Mouse (Mus musculus) layer of hippocampus, adult 2 months (tissue): ENCODE data around the gene Tgfb2. TPM values are rescaled to one million over a fixed set of nuclear protein-coding genes. Genes with fewer than 3 reads are reported as not detected.

Experiments
- DNase-seq, 2 experiments: peaks; one replicate each; pipeline ENCODE4 v3.0.0; 2022; ENCODE audit warnings: low spot score in 2 of 2
- H3K27ac ChIP-seq: fragments of 200-600 bp; 2 replicates; pipeline ENCODE4 v1.8.1; 2022
- H3K4me3 ChIP-seq: fragments of 200-600 bp; 2 replicates; pipeline ENCODE4 v1.8.1; 2022; ENCODE audit warnings: mild to moderate bottlenecking
- CTCF ChIP-seq: fragments of 200-600 bp; conservative IDR thresholded peaks from 2 replicates; pipeline ENCODE4 v1.8.1; 2022; ENCODE audit warnings: antibody characterized with exemption, mild to moderate bottlenecking, moderate library complexity
- long read RNA-seq, 2 experiments: library from polyadenylated mRNA; stranded (forward); transcript quantifications; one replicate each; pipeline ENCODE4 v2.0.0; 2021; ENCODE audit warnings: borderline mapping rate in 2 of 2
- total RNA-seq, 2 experiments: library from RNA; stranded (reverse); gene quantifications; 2 replicates each; pipeline ENCODE4 v1.2.3; 2021

Tgfb2 gene
- total RNA-seq: 10 to 100 TPM; 27.0 to 35.4 TPM
- long read RNA-seq, experiment 1, full-length matches to known transcripts: 12 of 12 reads
- long read RNA-seq, experiment 1, partial matches to known transcripts: 0 of 12 reads
- long read RNA-seq, experiment 1, other reads (novel, unspliced or antisense): 0 of 12 reads
- long read RNA-seq, experiment 2, full-length matches to known transcripts: 13 of 20 reads
- long read RNA-seq, experiment 2, partial matches to known transcripts: 2 of 20 reads
- long read RNA-seq, experiment 2, other reads (novel, unspliced or antisense): 5 of 20 reads

- H3K27ac ChIP-seq: peak within 1 kb of the TSS; percentile 97
Observed at GRCm38 (mm10) chr1:186705915-186706248, at the start of gene Tgfb2. TSS of gene Tgfb2 (minus strand) at chr1:186705989.

GRCm38 (mm10) chr1:186749675-186750283, 44.0 kb upstream of the Tgfb2 start:
- TF ChIP-seq CTCF: no peak
- Histone ChIP-seq H3K4me3 (peak overlapping the region; percentile 90), H3K27ac (peak overlapping the region; percentile 93)
- DNase-seq: no peak

More at GRCm38 (mm10) chr1:186705915-186706248, at the start of gene Tgfb2:
- no peak for TF ChIP-seq CTCF
- peak in 1 of 2 experiments; percentile 46 for DNase-seq
- H3K4me3 ChIP-seq: peak within 1 kb of the TSS; percentile 69

- H3K27ac ChIP-seq: peak within 1 kb of the TSS; percentile 93
- no peak for TF ChIP-seq CTCF
- peak; percentile 63 to 85 for DNase-seq
- peak within 1 kb of the TSS; percentile 90 for H3K4me3 ChIP-seq
Observed at GRCm38 (mm10) chr1:186748724-186749653, 43.2 kb upstream of the Tgfb2 start, which contains the start of gene Rrp15. TSS of gene Rrp15 (minus strand) at chr1:186749358.

- H3K27ac ChIP-seq: no peak overlapping the region
- DNase-seq: no peak
- TF ChIP-seq CTCF: no peak
- H3K4me3 ChIP-seq: no peak overlapping the region
Observed at GRCm38 (mm10) chr1:186739828-186740227, 34.0 kb upstream of the Tgfb2 start.

DNA sequence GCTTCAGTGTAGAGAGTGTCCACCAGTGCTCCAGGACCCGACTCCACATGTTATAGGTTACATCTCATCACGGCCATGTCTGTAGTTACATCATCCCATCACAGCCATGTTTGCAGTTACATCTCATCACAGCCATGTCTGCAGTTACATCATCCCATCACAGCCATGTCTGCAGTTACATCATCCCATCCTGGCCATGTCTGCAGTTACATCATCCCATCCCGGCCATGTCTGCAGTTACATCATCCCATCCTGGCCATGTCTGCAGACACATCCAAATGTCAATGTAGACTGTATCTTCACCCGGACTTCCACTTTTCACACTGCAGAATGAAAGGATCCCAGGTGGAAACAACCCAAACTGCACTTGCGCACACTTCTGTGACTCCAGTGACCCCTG, 29.7 kb upstream of the Tgfb2 start:
- no peak for DNase-seq
- TF ChIP-seq CTCF: no peak
- Histone ChIP-seq H3K27ac (no peak overlapping the region), H3K4me3 (no peak overlapping the region)

DNA sequence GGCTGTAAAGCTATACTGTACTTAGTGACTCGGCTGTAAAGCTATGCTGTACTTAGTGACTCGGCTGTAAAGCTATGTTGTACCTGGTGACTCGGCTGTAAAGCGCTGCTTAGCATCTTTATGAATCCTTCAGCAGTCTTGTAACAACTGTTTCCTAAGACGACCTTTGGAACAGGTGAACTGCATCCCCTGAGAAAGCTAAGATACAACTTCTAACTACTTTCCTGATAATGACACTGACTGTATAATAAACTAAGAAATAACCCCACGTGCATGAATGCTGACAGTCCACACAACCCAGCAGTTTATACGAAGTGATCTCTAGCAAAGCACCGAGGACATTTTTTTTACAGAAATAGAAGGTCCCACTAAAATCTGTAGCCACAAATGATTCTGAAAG, 27.3 kb upstream of the Tgfb2 start:
- H3K27ac ChIP-seq: no peak overlapping the region
- TF ChIP-seq CTCF: no peak
- DNase-seq: no peak
- no peak overlapping the region for H3K4me3 ChIP-seq

- Histone ChIP-seq H3K4me3 (no peak overlapping the region), H3K27ac (no peak overlapping the region)
- DNase-seq: no peak
- no peak for TF ChIP-seq CTCF
Observed at GRCm38 (mm10) chr1:186728778-186729177, 23.0 kb upstream of the Tgfb2 start.

GRCm38 (mm10) chr1:186726117-186726516, 20.3 kb upstream of the Tgfb2 start:
- DNase-seq: no peak
- Histone ChIP-seq H3K27ac (no peak overlapping the region), H3K4me3 (no peak overlapping the region)
- no peak for TF ChIP-seq CTCF

DNA sequence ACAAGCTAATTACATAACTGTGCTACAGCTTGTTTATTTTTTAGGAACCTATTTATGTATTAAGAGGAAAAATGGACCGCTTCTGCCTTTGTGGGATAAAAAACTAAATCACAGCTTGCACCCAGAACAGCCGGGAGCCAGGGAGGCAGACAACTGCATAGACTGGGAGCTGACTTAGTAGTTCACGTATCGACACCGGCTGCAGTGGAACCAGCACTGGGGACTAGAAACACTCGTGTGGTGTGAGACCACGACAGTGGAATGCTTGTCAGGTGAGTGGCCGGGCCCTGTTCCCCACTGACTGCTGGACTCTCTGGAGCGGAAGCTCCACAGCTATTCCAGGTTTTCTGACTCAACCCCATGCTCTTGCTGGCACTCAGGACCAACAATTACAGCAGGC, 16.5 kb upstream of the Tgfb2 start:
- Histone ChIP-seq H3K4me3 (no peak overlapping the region), H3K27ac (no peak overlapping the region)
- no peak for DNase-seq
- TF ChIP-seq CTCF: no peak

DNA sequence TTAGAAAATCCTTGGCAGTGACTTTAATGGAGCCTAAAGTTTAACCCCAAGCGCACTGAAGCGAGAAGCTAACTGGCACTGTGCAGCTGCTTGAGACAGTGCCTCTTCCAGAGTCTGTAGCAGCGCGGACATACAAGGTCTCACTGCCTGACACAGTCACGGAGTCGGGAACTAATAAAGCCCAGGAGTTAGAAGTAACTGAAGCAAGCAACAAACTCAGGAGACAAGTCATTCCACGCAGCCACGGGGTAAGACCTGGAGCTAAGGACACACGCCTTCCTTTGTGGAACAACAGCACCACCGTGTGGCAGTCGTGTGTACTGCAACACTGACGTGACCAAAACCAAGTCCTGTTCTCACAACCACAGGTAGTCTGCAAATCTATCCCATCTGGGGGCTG, 16.1 kb upstream of the Tgfb2 start:
- TF ChIP-seq CTCF: peak; percentile 99
- no peak overlapping the region for H3K27ac ChIP-seq
- peak; percentile 79 to 92 for DNase-seq

GRCm38 (mm10) chr1:186721166-186721565, 15.4 kb upstream of the Tgfb2 start:
- no peak overlapping the region for H3K4me3 ChIP-seq
- no peak for DNase-seq
- TF ChIP-seq CTCF: no peak
- H3K27ac ChIP-seq: no peak overlapping the region

More for the DNA sequence above, 16.1 kb upstream of the Tgfb2 start:
- no peak overlapping the region for H3K4me3 ChIP-seq

DNA sequence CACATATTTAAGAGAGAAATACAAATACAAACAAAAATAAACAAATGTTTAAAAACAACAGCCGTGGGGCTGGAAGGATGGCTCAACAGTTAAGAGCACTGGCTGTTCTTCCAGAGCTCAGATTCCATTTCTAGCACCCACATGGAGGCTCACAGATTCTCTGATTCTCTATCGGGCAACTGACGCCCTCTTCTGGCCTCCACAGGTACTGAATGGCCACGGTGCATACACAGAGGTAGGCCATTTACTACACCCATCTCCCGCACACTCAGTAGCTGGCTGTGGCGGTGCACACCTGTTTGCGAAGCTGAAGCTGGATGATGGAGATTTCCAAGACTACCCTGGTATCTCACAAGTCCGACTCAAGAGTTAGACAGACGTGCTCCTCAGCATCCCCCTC, 13.9 kb upstream of the Tgfb2 start:
- H3K4me3 ChIP-seq: no peak overlapping the region
- H3K27ac ChIP-seq: no peak overlapping the region
- no peak for DNase-seq
- peak; percentile 58 for TF ChIP-seq CTCF

GRCm38 (mm10) chr1:186718881-186719280, 13.1 kb upstream of the Tgfb2 start:
- no peak for DNase-seq
- H3K4me3 ChIP-seq: no peak overlapping the region
- TF ChIP-seq CTCF: no peak
- H3K27ac ChIP-seq: no peak overlapping the region
